Mouse (Mus musculus): ENCODE measurements at regions not wholly inside any gene's neighbourhood (a gene's known extent, or its start where the extent isn't known, plus 50 kb on each side); places are given as distances from the start of the nearest gene placed in this dataset.
"Not testable (repeated sequence)": the region's sequence is repeated elsewhere in the genome, so short reads cannot be mapped to it uniquely, and the experiment has no call there.

DNA sequence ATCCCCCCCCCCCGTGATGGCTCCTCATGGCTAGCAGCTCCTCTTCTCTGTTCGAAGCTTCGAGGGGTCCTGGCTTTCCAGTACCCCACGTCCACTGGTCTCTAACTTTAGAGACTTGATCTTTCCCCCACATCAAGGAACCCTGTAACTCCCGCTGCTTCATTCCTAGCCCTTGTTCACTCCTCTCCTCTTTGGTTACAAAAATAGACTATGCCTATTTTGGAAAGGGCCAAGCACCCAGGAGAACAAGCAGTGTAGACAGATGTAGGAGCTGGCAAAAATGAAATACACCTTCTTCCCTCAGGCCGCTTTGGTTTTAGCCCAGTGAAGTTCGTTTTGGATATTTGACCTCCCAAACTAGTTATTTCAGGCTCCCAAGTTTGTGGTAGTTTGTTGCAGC is 621.9 kb upstream of the Gm19410 start:
- H3K4me1 ChIP-seq (ENCODE audit: control insufficient read depth, insufficient read depth, low read length) = no peaks in the 10 kb centered on the region
- H3K27me3 ChIP-seq (replicated peaks; ENCODE audit: control insufficient read depth, insufficient read depth, low read length) = no peaks in the 10 kb centered on the region
- H3K4me3 ChIP-seq (ENCODE audit: low read length) = no peak overlapping the region
- no peak overlapping the region for H3K4me2 ChIP-seq (ENCODE audit: low read depth, low read length)
- H3K9ac ChIP-seq (ENCODE audit: low read depth, low read length) = no peak overlapping the region
- 63% methylated on average over 7 of the region's 7 CpGs for WGBS
- H3K9me3 ChIP-seq (ENCODE audit: control insufficient read depth, low read length) = no peaks in the 10 kb centered on the region
- H3K27ac ChIP-seq (ENCODE audit: low read length) = no peak overlapping the region
- H3K36me3 ChIP-seq (ENCODE audit: control insufficient read depth, insufficient read depth, low read length) = no peaks in the 10 kb centered on the region
- no peak for ATAC-seq

DNA sequence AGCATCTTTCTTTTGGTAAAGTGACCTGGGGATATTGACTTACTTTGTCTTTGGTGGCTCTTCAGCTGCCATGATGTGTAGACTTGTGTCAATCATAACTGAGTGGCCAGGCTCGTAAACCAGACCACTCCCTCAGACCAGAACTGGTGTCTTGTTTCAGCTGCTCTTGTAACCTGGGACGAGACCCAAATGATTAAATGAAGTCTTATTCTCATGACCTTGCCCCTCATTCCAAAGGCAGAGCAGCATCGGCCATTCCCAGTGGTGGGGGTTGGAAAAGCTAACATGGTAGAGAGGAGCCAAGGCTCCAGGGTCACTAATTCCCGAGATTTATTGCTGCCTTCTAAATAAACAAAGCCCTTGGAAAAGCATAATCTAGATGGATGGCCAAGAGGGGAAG is 621.2 kb upstream of the Gm19410 start:
- H3K4me1 ChIP-seq (ENCODE audit: control insufficient read depth, insufficient read depth, low read length) = no peaks in the 10 kb centered on the region
- H3K9ac ChIP-seq (ENCODE audit: low read depth, low read length) = no peak overlapping the region
- H3K27ac ChIP-seq (ENCODE audit: low read length) = no peak overlapping the region
- whole genome bisulfite sequencing = 24% methylated on average over 4 of the region's 4 CpGs
- no peak overlapping the region for H3K4me2 ChIP-seq (ENCODE audit: low read depth, low read length)
- H3K27me3 ChIP-seq (replicated peaks; ENCODE audit: control insufficient read depth, insufficient read depth, low read length) = no peaks in the 10 kb centered on the region
- ATAC-seq = no peak
- H3K4me3 ChIP-seq (ENCODE audit: low read length) = no peak overlapping the region
- no peaks in the 10 kb centered on the region for H3K9me3 ChIP-seq (ENCODE audit: control insufficient read depth, low read length)
- no peaks in the 10 kb centered on the region for H3K36me3 ChIP-seq (ENCODE audit: control insufficient read depth, insufficient read depth, low read length)

DNA sequence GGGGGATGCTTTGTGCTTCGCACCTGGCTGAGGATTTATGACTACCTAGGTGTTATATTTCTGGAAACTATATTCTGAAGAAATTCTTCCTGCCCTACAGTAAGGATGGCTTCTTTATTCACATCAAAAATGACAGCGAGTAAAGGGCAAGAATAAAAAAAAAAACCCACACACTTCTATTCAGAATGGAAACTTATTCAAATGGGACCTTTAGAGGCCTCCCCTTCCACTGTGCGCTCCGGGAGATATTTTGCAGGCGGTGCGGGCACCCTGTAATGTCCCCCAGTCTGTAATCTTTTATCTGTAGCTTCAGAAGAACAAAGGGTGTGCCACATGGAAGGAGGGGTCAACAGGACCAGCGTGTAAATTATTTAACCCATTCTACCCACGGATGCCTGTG is 618.1 kb upstream of the Gm19410 start:
- Histone ChIP-seq H3K9ac (ENCODE audit: low read depth, low read length) (no peak overlapping the region), H3K9me3 (ENCODE audit: control insufficient read depth, low read length) (no peaks in the 10 kb centered on the region), H3K4me3 (ENCODE audit: low read length) (no peak overlapping the region), H3K4me1 (ENCODE audit: control insufficient read depth, insufficient read depth, low read length) (no peaks in the 10 kb centered on the region), H3K4me2 (ENCODE audit: low read depth, low read length) (no peak overlapping the region), H3K36me3 (ENCODE audit: control insufficient read depth, insufficient read depth, low read length) (no peaks in the 10 kb centered on the region), H3K27ac (ENCODE audit: low read length) (no peak overlapping the region), H3K27me3 (replicated peaks; ENCODE audit: control insufficient read depth, insufficient read depth, low read length) (no peaks in the 10 kb centered on the region)
- ATAC-seq = no peak
- WGBS = 92% methylated on average over 8 of the region's 8 CpGs

DNA sequence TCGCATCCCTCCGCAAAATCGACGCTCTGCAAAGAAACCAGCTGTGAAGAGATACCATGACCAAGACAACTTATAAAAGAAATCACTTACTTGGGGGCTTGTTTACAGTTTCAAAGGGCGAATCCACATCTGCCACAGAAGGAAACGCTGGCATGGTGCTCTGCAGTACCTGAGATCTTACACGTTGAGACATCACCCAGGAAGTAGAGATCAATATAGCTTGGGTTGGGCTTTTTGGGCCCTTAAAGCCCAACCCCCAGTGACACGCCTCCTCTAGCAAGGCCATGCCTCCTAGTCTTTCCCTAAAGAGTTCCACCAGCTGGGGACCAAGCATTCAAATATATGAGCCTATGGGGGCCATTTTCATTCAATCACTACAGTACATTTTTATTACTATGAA is 617.6 kb upstream of the Gm19410 start:
- H3K9me3 ChIP-seq (ENCODE audit: control insufficient read depth, low read length) = no peaks in the 10 kb centered on the region
- 94% methylated on average over 8 of the region's 8 CpGs for WGBS
- H3K4me2 ChIP-seq (ENCODE audit: low read depth, low read length) = no peak overlapping the region

DNA sequence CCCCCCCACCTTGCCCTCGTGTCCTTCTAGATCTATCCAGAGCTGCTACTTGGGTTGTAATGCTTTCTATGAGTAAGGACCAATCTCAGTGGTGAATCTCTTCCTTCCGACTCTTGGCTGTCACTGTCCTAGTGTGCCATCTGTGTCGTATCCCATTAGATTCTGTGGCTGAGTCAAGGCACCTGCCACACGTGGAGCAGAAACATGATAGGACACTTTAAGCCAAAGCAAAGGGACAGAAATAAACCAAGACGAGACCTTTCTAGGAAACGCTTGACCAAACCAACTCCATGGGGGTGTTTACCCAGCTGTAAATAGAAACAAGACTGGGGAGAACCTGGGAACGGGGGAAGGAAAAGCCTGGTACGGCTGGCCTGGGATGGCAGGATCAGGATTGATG is 613.0 kb upstream of the Gm19410 start:
- Histone ChIP-seq H3K4me1 (ENCODE audit: control insufficient read depth, insufficient read depth, low read length) (no peaks in the 10 kb centered on the region), H3K4me2 (ENCODE audit: low read depth, low read length) (no peak overlapping the region), H3K36me3 (ENCODE audit: control insufficient read depth, insufficient read depth, low read length) (no peaks in the 10 kb centered on the region), H3K27ac (ENCODE audit: low read length) (no peak overlapping the region), H3K9me3 (ENCODE audit: control insufficient read depth, low read length) (no peaks in the 10 kb centered on the region), H3K4me3 (ENCODE audit: low read length) (no peak overlapping the region), H3K27me3 (replicated peaks; ENCODE audit: control insufficient read depth, insufficient read depth, low read length) (no peaks in the 10 kb centered on the region), H3K9ac (ENCODE audit: low read depth, low read length) (no peak overlapping the region)
- 72% methylated on average over 7 of the region's 8 CpGs for WGBS
- ATAC-seq = no peak

More for the DNA sequence above, 617.6 kb upstream of the Gm19410 start:
- H3K4me1 ChIP-seq (ENCODE audit: control insufficient read depth, insufficient read depth, low read length) = no peaks in the 10 kb centered on the region
- no peak overlapping the region for H3K9ac ChIP-seq (ENCODE audit: low read depth, low read length)
- no peaks in the 10 kb centered on the region for H3K36me3 ChIP-seq (ENCODE audit: control insufficient read depth, insufficient read depth, low read length)
- H3K27ac ChIP-seq (ENCODE audit: low read length) = no peak overlapping the region
- ATAC-seq = no peak
- no peaks in the 10 kb centered on the region for H3K27me3 ChIP-seq (replicated peaks; ENCODE audit: control insufficient read depth, insufficient read depth, low read length)
- no peak overlapping the region for H3K4me3 ChIP-seq (ENCODE audit: low read length)

DNA sequence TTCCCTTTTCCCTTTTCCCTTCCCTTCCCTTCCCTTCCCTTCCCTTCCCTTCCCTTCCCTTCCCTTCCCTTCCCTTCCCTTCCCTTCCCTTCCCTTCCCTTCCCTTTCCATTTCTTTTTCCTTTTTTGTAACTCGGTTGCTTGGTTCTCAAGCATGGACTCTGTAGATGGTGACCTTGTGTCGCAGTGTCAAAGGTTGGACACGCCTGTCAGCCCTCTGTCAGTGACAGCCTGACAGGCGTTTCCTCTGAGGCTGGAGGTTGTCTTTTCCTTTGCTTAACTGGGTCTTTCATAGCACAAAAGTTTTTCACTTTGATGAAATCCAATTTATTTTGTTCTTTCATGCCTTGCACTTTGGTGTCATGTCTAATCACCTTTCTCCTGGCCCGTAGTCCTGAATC is 609.3 kb upstream of the Gm19410 start:
- Histone ChIP-seq H3K9me3 (ENCODE audit: control insufficient read depth, low read length) (no peaks in the 10 kb centered on the region), H3K9ac (ENCODE audit: low read depth, low read length) (no peak overlapping the region), H3K27me3 (replicated peaks; ENCODE audit: control insufficient read depth, insufficient read depth, low read length) (no peaks in the 10 kb centered on the region), H3K27ac (ENCODE audit: low read length) (no peak overlapping the region), H3K4me2 (ENCODE audit: low read depth, low read length) (no peak overlapping the region), H3K36me3 (ENCODE audit: control insufficient read depth, insufficient read depth, low read length) (no peaks in the 10 kb centered on the region), H3K4me3 (ENCODE audit: low read length) (no peak overlapping the region), H3K4me1 (ENCODE audit: control insufficient read depth, insufficient read depth, low read length) (0 out of 2 replicates have a peak, but pooled peaks cover 4% of the 10 kb centered on the region)
- WGBS = 50% methylated on average over 5 of the region's 5 CpGs
- ATAC-seq = no peak

DNA sequence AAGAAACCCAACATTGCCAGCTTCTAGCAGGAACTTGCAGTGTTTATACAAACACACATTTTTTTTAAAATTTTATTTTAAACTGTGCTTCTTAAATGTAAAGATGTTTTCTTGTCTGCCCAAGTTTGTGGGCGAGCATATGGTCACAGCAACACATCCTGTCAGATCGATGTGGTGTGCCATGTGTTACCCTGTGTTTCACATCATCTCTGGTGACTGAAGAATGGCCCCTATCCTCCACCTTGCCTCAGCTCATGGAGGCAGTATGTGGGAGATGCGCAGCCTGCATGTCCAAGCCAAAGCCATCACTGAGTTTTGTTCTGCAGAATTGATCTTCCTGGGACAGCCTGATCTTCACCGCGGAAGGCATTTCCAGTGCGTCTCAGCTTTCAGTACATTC is 607.9 kb upstream of the Gm19410 start:
- no peaks in the 10 kb centered on the region for H3K27me3 ChIP-seq (replicated peaks; ENCODE audit: control insufficient read depth, insufficient read depth, low read length)

DNA sequence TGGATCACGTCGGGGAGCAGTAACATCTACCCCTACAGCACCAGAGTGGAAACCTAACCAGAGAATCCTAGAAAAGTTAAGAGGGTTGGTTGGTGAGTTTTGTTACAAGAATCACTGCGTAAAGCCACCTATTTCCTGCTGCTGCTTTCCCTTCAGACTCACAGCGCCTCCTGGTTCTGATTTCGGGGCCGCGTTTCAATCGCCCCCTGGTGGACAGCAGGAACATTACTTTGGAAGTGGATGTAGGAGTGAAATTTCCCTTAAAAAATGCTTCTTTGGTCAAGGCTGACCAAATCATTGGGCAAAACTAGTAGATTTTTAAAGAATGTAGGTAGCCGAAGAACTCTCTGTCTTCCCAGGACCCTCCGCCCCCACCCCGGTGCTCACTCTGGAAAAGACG is 606.3 kb upstream of the Gm19410 start:
- Histone ChIP-seq H3K27me3 (replicated peaks; ENCODE audit: control insufficient read depth, insufficient read depth, low read length) (no peaks in the 10 kb centered on the region), H3K9ac (ENCODE audit: low read depth, low read length) (no peak overlapping the region), H3K36me3 (ENCODE audit: control insufficient read depth, insufficient read depth, low read length) (no peaks in the 10 kb centered on the region), H3K4me2 (ENCODE audit: low read depth, low read length) (0 out of 2 replicates have a peak overlapping the region, but pooled peaks have one; percentile 19), H3K27ac (ENCODE audit: low read length) (no peak overlapping the region), H3K9me3 (ENCODE audit: control insufficient read depth, low read length) (no peaks in the 10 kb centered on the region), H3K4me1 (ENCODE audit: control insufficient read depth, insufficient read depth, low read length) (0 out of 2 replicates have a peak, but pooled peaks cover 4% of the 10 kb centered on the region), H3K4me3 (ENCODE audit: low read length) (no peak overlapping the region)
- peak; percentile 36; the same call in 1 of the 2 replicates for ATAC-seq
- 23% methylated on average over 12 of the region's 12 CpGs for WGBS

More for the DNA sequence above, 607.9 kb upstream of the Gm19410 start:
- WGBS = 76% methylated on average over 6 of the region's 6 CpGs
- Histone ChIP-seq H3K27ac (ENCODE audit: low read length) (no peak overlapping the region), H3K4me1 (ENCODE audit: control insufficient read depth, insufficient read depth, low read length) (0 out of 2 replicates have a peak, but pooled peaks cover 4% of the 10 kb centered on the region), H3K4me3 (ENCODE audit: low read length) (no peak overlapping the region), H3K9ac (ENCODE audit: low read depth, low read length) (no peak overlapping the region), H3K36me3 (ENCODE audit: control insufficient read depth, insufficient read depth, low read length) (no peaks in the 10 kb centered on the region), H3K4me2 (ENCODE audit: low read depth, low read length) (no peak overlapping the region), H3K9me3 (ENCODE audit: control insufficient read depth, low read length) (no peaks in the 10 kb centered on the region)
- no peak for ATAC-seq

DNA sequence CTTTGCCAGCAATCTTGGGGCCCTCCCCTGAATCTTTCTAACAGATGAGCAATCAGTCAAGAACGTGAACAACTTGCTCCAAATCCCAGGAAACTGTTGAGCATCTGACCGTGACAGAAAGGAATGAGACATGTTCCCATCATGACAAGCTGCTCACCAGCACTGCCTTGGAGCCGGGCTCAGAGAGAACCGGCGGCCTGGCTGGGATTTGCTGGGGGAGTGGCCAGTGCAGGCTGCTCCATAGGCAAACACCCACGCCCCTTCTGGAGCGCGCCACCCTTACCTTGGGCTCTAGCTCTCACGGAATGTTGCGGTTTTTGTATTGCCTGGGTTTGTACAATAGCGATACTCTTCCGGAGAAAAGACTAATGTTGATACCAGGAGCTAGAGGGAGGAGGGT is 605.4 kb upstream of the Gm19410 start:
- 71% methylated on average over 12 of the region's 12 CpGs for WGBS

DNA sequence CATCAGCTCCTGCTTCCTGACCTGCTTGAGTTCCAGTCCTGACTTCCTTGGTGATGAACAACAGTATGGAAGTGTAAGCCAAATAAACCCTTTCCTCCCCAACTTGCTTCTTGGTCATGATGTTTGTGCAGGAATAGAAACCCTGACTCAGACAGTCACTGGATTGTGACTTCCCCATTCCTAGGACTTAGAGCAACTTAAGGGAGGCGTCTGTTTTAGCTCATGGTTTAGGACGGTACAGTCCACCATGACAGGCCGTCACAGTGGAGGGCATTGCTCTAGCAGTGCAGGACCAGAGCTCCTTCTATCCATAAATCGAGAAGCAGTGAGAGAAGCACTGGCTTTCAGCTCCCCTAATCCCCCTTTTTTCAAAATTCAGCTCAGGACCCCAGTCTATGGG is 603.4 kb upstream of the Gm19410 start:
- not testable (repeated sequence) for H3K4me1 ChIP-seq (ENCODE audit: control insufficient read depth, insufficient read depth, low read length); H3K4me3 ChIP-seq (ENCODE audit: low read length); H3K27me3 ChIP-seq (replicated peaks; ENCODE audit: control insufficient read depth, insufficient read depth, low read length); H3K36me3 ChIP-seq (ENCODE audit: control insufficient read depth, insufficient read depth, low read length); H3K27ac ChIP-seq (ENCODE audit: low read length); H3K4me2 ChIP-seq (ENCODE audit: low read depth, low read length); H3K9me3 ChIP-seq (ENCODE audit: control insufficient read depth, low read length); H3K9ac ChIP-seq (ENCODE audit: low read depth, low read length); ATAC-seq
- 77% methylated on average over 4 of the region's 4 CpGs for WGBS

More for the DNA sequence above, 605.4 kb upstream of the Gm19410 start:
- Histone ChIP-seq H3K36me3 (ENCODE audit: control insufficient read depth, insufficient read depth, low read length) (no peaks in the 10 kb centered on the region), H3K4me2 (ENCODE audit: low read depth, low read length) (no peak overlapping the region), H3K27ac (ENCODE audit: low read length) (no peak overlapping the region), H3K9me3 (ENCODE audit: control insufficient read depth, low read length) (no peaks in the 10 kb centered on the region), H3K9ac (ENCODE audit: low read depth, low read length) (no peak overlapping the region), H3K27me3 (replicated peaks; ENCODE audit: control insufficient read depth, insufficient read depth, low read length) (no peaks in the 10 kb centered on the region), H3K4me1 (ENCODE audit: control insufficient read depth, insufficient read depth, low read length) (0 out of 2 replicates have a peak, but pooled peaks cover 4% of the 10 kb centered on the region), H3K4me3 (ENCODE audit: low read length) (no peak overlapping the region)
- ATAC-seq = peak; percentile 38; the same call in 1 of the 2 replicates

Data from intestine, embryonic 16.5 days (tissue).